Mouse (Mus musculus) lung, postnatal 10 days (tissue): ENCODE results near the gene Tent2.

Experiments
- DNase-seq: peaks from one replicate; pipeline ENCODE4 v3.0.0; 2021

Tent2 gene

GRCm38 (mm10) chr13:93141184-93141583, 51.0 kb downstream of the Tent2 start:
- no peak for DNase-seq

GRCm38 (mm10) chr13:93138059-93138458, 54.1 kb downstream of the Tent2 start:
- DNase-seq, result peak; percentile 36

GRCm38 (mm10) chr13:93137098-93137497, 55.1 kb downstream of the Tent2 start:
- DNase-seq, result no peak

- no peak for DNase-seq
Measured at GRCm38 (mm10) chr13:93136251-93136650, 55.9 kb downstream of the Tent2 start.

GRCm38 (mm10) chr13:93135501-93135900, 56.7 kb downstream of the Tent2 start:
- DNase-seq, result no peak

GRCm38 (mm10) chr13:93130674-93131073, 61.5 kb downstream of the Tent2 start:
- DNase-seq, result no peak

GRCm38 (mm10) chr13:93128961-93129360, 63.2 kb downstream of the Tent2 start:
- no peak for DNase-seq

- DNase-seq, result no peak
Measured at GRCm38 (mm10) chr13:93128111-93128860, 63.9 kb downstream of the Tent2 start.

- DNase-seq, result no peak
Measured at GRCm38 (mm10) chr13:93122321-93122720, 69.9 kb downstream of the Tent2 start.

GRCm38 (mm10) chr13:93117241-93117640, 74.9 kb downstream of the Tent2 start:
- no peak for DNase-seq

- DNase-seq, result no peak
Measured at GRCm38 (mm10) chr13:93102340-93103090, 89.7 kb downstream of the Tent2 start.

- no peak for DNase-seq
Measured at GRCm38 (mm10) chr13:93098596-93098995, 93.6 kb downstream of the Tent2 start.

- DNase-seq, result no peak
Measured at GRCm38 (mm10) chr13:93096643-93097042, 95.5 kb downstream of the Tent2 start.
